Mouse (Mus musculus) left cerebral cortex, adult 11 months (tissue): ENCODE data around the gene Fgfr2.
"Not testable (repeated sequence)": the region's sequence is repeated elsewhere in the genome, so short reads cannot be mapped to it uniquely, and the experiment has no call there.

ENCODE experiments used
- DNase-seq: peaks from one replicate; pipeline ENCODE4 v3.0.0; 2022; ENCODE audit warnings: low spot score

Fgfr2 gene

DNA sequence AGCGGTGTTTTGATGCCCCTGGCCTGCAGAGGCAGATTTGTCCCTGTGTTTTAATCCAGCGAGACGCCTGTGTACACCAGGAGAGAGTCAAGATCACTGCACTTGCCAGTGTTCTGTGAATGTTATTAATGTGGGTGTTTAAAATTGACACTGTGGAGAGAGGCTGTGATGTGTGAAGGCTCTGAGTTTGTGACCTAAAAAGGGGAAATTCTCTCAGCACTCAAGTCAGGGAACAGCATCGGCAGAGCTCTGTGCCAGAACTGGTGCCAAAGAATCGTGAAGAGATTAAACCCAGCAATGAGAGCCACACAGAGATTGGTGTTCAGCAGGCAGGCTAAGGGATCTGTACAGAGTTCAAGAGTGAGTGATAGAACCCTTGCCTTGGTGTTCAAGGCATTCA is 2567.6 kb downstream of the Fgfr2 start:
- DNase-seq: no peak

- DNase-seq: no peak
These were observed 2569.8 kb downstream of the Fgfr2 start for GRCm38 (mm10) chr7:130553321-130553720.

- DNase-seq: no peak
These were observed 2570.4 kb downstream of the Fgfr2 start for GRCm38 (mm10) chr7:130552780-130553179.

- no peak for DNase-seq
These were observed 2575.4 kb downstream of the Fgfr2 start for GRCm38 (mm10) chr7:130547635-130548175.

DNA sequence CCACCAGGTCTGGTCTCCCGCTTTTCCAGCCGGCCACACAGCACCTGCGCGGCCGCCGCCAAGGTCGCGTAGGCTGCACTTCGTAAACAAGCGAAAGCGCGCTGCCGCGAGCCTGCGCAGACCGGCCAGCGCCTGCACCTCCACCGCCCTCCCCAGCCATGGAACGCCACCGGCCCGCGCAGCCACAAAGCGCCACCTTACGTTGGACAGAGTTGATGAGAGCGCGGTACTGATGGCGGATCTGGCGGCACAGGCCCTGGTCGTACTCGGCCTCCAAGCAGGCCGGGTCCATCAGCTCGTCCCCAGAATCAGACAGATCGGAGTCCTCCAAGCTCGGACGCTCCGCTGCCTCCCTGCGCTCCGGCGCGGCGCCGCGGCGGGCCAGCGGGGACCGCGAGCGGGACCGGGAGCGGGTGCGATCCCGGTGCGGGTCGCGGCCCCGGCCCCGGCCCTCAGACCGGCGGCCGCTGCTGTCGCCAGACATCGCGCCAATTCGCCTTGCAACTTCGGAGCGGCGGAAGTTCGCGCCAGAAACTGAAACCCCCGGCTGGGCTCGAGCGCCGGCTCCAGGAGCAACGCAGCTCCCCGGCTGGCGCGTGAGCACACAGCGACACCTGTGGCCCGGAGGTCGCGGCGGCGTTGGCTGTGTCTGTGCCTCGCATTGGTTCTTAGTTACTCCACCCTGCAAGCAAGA is 2576.2 kb downstream of the Fgfr2 start:
- DNase-seq: peak; percentile 78

DNA sequence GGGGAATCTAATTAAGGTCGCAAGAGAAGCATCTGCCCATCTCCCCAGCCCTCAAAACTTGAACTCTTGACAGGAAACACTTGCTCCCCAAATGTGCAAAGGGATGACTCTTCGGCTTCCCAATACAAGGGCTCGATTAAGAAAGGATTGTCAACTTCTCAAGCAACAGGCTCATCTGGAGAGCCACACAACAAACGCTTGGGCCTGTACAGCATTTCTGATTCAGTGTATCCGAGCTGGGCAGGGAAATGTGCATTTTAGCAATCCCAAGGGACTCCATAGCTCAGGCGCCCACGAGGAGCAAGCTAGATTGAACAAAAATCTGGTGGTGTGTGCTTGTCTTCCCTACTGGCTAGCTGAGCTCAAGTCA is 2576.7 kb downstream of the Fgfr2 start:
- DNase-seq: no peak

- no peak for DNase-seq
These were observed 2577.3 kb downstream of the Fgfr2 start for GRCm38 (mm10) chr7:130545893-130546292.

DNA sequence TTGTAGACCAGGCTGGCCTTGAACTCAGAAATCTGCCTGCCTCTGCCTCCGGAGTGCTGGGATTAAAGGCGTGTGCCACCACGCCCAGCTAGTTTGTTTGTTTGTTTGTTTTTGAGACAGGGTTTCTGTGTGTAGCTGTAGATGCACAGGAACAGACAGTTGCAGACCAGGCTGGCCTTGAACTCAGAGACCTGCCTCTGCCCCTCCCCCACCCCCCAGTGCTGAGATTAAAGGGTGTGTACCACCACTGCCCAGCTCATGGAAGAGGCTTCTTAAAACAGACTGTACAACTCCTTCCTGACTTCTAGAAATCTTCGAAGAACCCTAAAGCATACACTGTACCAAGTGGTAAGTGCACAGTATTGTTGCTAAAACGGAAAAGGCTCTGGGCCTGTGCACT is 2577.7 kb downstream of the Fgfr2 start:
- no peak for DNase-seq

DNA sequence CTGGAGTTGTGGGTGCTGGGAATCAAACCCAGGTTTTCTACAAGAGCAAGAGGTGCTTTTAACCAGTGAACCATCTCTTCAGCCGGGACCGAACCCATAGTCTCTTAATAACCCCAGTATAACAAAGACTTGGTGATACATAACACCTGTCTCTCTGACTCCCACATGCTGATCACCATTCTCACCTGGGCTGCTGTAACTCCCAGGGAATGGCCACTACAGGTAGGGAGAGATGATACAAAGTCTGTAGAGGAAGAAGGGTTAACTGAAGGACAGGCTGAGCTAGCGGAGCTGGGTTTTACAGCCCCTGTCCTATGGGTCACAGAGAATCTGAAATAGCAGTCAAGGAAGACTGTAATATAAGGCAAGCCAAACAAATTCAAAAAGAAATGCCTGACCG is 2580.0 kb downstream of the Fgfr2 start:
- no peak for DNase-seq

- DNase-seq: no peak
These were observed 2583.0 kb downstream of the Fgfr2 start for GRCm38 (mm10) chr7:130540176-130540575.

DNA sequence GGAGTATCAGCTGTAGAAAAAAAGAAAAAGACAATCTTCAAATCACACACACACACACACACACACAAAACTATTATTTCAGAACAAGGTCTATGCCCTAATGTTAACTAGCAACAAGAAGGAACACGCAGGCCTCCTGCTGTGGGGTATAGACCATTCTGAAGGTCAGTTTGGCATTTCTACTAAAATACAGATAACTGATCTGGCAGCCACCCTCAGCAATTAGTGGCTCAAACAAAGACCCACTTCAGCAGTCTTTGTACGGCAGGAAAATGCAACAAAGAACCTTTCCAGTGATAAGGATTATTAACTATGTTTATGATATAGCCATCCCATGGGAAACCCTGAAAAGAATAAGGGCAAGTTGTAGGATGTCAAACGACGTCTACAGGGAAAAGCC is 2586.1 kb downstream of the Fgfr2 start:
- DNase-seq: no peak

- DNase-seq: no peak
These were observed 2588.0 kb downstream of the Fgfr2 start for GRCm38 (mm10) chr7:130535174-130535573.

DNA sequence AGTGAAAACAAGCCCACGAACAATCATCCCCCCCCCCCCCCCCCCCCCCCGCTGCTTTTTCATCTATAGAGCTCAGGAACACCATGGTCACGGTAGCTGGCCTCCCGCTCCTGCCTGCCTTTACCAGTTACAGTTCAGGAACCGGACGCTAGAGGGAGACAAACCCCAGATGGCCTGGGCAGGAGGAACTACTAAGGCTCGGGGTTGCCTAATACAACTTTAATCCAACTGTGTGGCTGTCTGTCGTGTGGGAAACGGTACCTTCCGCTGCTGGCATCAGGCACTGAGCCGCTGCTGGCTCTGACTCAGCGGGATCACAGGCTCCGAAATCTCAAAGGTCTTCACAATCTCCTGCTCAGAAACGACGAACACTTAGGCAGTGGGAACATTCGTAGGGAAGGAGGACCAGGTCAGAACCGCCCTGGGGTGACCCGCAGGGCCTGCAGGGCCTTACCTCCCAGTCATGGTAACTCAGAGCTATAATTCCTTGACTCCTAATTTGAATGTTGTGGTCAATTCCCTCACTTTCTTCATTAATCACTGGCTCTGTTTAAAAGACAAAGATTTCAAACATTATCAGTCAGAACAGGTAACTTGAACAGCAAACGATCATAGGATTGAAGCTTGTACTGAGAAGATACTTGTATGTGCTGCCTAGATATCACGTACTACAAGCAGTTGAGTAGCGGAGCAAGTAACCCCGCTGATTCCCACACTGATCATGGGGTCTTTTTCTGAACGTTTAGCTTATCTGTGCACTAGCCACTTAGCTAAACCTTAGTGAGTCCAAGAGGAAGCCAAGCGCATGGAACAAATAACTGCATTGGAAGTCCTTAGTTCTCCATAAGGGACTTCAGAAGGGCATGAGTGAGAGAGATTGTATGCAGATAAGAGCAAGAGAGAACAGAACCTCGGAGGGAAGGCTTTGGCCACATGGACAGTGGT is 2589.6 kb downstream of the Fgfr2 start:
- peak; percentile 53 for DNase-seq

GRCm38 (mm10) chr7:130531138-130531537 is 2592.0 kb downstream of the Fgfr2 start:
- DNase-seq: not testable (repeated sequence)

DNA sequence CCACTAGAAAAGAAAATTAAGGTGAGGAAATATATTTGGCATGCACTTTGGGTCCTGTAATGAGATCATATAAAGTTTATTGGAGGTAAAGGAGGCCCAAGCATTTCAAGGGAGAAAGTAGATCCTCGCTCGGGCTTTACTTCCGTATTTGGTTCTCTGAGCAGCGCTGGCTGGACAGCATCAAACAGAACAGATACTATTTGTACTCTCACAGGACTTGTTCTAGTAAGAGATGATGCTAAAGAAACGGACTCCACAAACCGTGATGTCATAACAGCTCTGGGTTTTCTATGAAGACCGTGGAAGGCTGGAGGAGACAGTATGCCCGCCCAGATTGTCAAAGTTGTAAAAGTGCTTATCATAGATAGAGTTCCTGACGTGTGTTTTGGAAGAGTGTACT is 2595.8 kb downstream of the Fgfr2 start:
- DNase-seq: no peak

DNA sequence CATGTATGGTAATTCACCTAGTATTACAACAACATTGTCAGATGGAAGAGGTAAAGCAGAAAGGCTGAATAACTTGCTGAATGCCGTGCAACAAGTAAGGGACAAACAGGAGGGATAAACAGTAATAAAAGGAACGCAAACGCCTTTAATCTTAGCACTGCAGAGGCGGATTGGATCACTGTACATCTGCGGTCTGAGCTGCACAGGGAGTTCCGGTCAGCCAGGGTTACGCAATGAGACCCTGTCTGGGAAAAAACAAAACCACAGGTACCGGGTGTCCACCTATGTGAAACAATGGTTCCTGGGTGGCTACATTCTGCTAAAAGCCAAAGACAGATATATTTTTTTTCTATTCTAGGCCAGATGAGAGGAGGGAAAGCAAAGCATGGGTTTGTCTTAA is 2599.7 kb downstream of the Fgfr2 start:
- no peak for DNase-seq

GRCm38 (mm10) chr7:130520812-130521422 is 2602.2 kb downstream of the Fgfr2 start:
- no peak for DNase-seq

- no peak for DNase-seq
These were observed 2603.1 kb downstream of the Fgfr2 start, which contains the start of gene Ate1 for GRCm38 (mm10) chr7:130520049-130520425. Ate1 (minus strand) TSS chr7:130520369.

DNA sequence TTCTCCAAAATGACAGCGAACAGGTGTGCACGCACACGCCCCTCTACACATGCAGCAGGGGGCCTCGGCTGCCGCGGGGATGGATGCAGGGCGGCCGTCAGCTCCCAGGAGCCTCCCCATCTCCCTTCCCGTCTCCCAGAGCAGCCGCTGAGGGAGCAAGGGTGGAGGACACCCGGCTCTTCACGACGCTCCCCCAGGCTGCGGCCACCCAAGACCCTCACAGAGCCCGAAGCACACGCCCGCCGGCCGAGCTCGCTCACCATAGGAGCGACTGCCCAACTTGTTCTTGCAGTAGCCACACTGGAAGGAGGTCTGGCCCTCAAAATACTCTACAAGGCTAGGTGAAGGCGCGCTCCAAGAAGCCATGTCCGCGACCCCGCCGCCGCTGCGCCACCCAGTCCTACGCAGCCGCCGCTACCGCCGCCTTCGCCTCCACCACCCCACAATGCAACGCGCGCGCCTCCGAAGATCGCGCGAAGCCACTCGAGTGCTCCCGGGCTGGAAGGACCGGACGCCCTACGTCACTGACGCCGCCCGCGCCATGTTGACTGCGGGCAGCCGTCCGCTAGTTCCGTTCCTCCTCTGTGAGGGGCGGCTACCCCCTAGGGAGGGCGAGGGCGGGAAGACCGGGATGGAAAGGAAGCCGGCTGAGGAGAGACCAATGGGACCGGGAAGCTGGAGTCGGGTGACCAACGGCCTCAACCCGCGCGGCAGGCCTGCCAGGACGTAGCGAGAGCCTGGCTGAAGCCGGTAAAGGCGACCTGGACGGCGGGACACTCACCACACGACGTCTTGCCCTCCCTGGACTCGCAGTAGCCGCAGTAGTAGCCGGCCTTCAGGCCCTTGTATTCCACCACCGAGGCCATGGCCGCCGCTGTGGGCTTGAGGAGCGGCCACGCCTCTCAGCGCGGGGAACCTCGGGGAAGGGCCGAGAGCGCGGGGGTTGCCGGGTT is 2603.8 kb downstream of the Fgfr2 start:
- DNase-seq: peak; percentile 92

- no peak for DNase-seq
These were observed 2604.7 kb downstream of the Fgfr2 start for GRCm38 (mm10) chr7:130518213-130519095.
